Mouse (Mus musculus) heart, postnatal 4 days (tissue): ENCODE measurements around the gene Dnal1. TPM values are rescaled to one million over a fixed set of nuclear protein-coding genes. Genes with fewer than 3 reads are reported as not detected.

Experiments
- DNase-seq: peaks from one replicate; pipeline ENCODE4 v3.0.0; 2021
- total RNA-seq, 2 experiments: library from RNA; stranded (reverse); gene quantifications; 2 replicates each; pipeline ENCODE4 v1.2.3; 2021

Dnal1 gene
- total RNA-seq, 2 experiments from 2014 or later: 9.2 to 12.3 TPM

- DNase-seq: no peak
Observed at GRCm38 (mm10) chr12:84163586-84164110, 49.5 kb downstream of the Dnal1 start.

- no peak for DNase-seq
Observed at GRCm38 (mm10) chr12:84165631-84166373, 51.6 kb downstream of the Dnal1 start.

GRCm38 (mm10) chr12:84170610-84171009, 56.4 kb downstream of the Dnal1 start:
- DNase-seq: no peak

GRCm38 (mm10) chr12:84172216-84172615, 58.0 kb downstream of the Dnal1 start:
- no peak for DNase-seq

DNA sequence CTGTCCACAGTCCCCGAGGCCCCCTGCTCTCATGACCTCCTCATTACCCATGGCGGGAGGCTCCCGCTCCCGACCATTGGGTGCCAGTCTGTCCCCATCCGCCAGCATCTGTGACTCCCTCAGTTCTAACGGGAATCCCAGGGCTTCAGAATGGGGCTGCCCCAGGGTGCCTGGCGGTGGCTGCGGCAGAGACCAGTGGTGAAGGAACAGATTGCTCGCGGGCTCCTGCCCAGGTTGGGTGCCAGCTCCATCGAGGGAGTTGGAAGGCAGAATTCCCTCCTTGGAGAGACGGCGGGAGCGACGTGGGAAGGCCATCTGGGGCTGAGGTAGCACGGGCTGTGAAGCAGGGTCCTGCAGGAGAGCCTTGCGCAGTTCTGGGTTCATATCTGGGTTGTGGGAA, 58.7 kb downstream of the Dnal1 start:
- no peak for DNase-seq

DNA sequence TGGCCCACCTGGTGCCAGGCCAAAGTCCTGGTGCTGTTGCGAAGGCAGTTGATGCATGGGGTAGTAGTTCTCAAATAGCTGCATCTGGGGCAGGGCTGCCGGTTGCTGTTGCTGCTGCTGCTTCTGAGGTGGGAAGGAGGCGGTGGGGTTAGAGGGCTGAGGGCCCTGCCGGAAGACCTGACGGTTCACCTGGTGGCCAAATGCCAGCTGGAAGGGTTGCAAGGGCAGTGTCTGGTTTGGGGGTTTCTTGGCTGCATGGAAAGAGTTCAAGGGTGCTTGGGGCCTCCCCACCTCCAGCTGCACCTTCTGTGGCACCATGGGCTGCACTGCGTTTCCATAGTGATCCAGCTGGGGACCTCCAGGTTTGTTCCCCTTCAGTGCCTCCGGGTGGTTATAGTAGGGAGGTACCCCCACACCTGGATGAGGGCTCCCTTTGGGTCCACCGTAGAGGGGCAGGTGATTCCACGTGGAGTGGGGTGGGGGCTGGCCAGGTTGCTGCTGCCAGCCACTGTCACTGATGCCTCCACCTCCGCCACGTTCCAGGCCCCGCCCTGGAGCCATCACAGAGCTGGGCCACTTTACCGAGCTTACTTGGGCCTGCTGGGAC, 59.2 kb downstream of the Dnal1 start:
- DNase-seq: no peak

GRCm38 (mm10) chr12:84174190-84174811, 60.1 kb downstream of the Dnal1 start:
- peak; percentile 52 for DNase-seq

DNA sequence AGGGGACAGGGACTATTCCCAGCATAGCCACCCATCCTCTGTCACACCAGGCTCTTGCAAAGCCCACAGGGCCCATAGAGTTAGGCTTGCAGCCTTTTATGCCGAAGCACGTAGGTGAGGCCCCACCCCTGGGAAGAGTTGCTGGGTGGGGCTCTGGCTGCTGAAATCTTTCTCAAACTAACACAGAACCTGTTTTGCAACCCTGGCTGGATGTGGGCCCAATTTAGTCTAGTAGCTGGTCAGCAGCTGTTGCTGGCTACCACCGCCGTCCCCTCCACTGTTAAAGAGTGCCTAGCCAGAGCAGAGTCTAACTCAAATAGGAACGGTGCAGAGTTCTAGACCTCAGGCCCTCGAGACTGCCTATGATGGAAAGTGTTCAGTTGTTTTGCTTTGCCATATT, 60.7 kb downstream of the Dnal1 start:
- DNase-seq: peak; percentile 58

- peak; percentile 87 for DNase-seq
Observed at GRCm38 (mm10) chr12:84175659-84176061, 61.5 kb downstream of the Dnal1 start.

- DNase-seq: peak; percentile 53
Observed at GRCm38 (mm10) chr12:84176126-84176769, 62.1 kb downstream of the Dnal1 start.

DNA sequence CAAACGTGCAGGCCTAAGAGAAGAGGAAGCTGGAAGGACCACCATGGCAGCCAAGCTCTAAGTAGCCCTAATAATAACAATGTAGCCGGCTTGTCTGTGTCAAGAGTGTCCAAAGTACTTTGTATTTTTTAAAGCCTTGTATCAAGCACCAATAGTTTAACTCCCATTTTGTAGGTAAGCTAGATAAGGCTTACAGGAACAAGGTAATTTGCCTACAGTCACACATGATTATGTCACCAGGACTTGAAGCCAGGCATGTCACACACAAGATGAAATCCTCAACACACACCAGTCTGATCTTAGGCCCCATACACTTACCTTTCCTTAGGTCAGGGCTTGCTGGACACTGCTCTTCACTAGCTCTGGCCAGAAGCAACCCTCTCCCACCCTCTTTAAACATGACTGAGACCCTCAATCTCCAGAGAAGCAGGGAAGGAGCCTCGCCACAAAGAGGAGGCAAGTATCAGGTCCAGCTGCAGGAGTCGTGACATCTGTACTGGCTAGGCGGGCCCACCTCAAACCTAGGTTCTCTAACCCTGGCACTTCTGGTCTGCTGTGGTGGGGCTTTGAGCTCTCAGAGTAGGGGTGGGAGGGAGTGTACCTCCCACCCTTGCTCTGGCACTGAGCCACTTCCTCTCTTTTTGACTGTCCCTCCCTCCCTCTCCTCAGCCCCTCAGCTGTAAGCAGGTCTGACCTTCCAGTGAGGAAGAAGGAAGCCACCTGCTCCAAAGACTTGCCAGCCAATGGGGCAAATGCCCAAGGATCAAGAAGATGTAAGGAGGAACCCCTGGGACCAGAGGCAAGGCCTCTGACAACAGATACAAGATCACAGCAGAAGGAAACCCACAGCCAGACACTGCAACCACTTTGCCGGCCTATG, 63.0 kb downstream of the Dnal1 start:
- no peak for DNase-seq

- DNase-seq: no peak
Observed at GRCm38 (mm10) chr12:84178052-84178451, 63.9 kb downstream of the Dnal1 start.

GRCm38 (mm10) chr12:84178652-84179445, 64.7 kb downstream of the Dnal1 start:
- DNase-seq: no peak

DNA sequence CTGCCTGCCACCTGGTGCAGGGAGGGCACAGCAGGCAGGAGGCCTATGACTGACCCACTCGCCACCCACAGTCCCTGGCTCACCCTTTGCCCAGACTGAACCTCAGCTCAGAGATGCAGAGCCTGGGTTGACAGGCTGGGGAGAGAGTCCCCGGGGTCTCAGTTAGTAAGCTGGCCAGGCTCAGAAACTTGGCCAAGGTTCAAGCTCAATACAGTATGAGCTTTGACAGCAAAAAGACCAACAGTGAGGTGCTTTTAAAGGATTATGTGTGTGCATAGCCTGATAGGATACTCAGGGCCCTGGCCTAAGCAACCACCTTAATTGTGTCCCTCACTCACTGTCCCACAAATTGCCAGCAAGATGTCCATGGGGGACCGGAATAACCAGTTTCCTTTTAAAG, 65.9 kb downstream of the Dnal1 start:
- DNase-seq: no peak

- peak; percentile 91 for DNase-seq
Observed at GRCm38 (mm10) chr12:84180701-84181435, 66.7 kb downstream of the Dnal1 start.

DNA sequence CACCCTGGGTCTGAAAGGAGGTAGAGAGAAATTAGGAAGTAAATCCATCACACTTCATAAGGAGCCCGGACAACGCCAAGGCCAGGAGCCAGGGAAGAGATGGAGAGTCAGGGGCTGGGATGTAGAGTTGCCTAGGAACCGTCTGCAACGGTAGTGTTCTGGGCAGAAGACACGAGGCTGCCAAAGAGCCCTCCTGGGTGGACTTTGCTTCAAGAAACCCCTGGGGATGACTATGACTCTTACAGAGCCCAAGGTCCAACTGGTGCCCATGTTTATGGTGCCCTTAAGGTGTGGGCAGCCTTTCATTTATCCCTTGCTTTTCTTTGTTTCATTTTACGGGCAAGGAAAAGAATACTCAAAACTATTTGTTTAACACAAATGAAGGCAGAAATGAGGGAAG, 67.8 kb downstream of the Dnal1 start:
- DNase-seq: no peak

GRCm38 (mm10) chr12:84184979-84185378, 70.8 kb downstream of the Dnal1 start:
- DNase-seq: no peak

- no peak for DNase-seq
Observed at GRCm38 (mm10) chr12:84185547-84185946, 71.4 kb downstream of the Dnal1 start.

DNA sequence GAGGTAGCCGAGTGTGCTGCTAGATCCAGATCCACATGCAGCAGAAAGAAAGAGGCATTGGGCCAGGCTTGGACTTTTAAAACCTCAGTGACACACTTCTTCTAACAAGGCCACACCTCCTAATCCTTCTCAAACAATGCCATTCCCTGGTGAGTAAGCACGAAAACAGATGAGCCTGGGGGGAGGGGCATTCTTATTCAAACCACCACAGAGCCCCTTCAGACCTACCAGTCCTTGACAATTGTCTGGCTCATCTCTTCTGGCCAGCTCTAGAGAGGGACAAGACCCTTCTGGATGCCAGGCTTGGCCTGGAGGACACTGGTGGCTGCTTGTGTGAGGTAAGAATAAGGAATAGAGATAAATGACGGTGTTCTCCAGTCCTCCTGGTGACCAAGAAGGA, 72.4 kb downstream of the Dnal1 start:
- DNase-seq: no peak

- DNase-seq: peak; percentile 66
Observed at GRCm38 (mm10) chr12:84186950-84187349, 72.8 kb downstream of the Dnal1 start.
